Mouse (Mus musculus) brain, embryonic 14.5 days (tissue): ENCODE results near the gene Mpdu1. TPM values are rescaled to one million over a fixed set of nuclear protein-coding genes. Genes with fewer than 3 reads are reported as not detected.
"Not testable (repeated sequence)": the region's sequence is repeated elsewhere in the genome, so short reads cannot be mapped to it uniquely, and the experiment has no call there.

Experiments used
- DNase-seq: peaks from one replicate; pipeline ENCODE4 v3.0.0-alpha.2; 2011; ENCODE audit warnings: low read depth
- CTCF ChIP-seq: fragments of 200-500 bp; IDR thresholded peaks from 2 replicates; pipeline ENCODE4 v1.5.1; 2012; ENCODE audit warnings: inconsistent platforms, mild to moderate bottlenecking, moderate library complexity, borderline replicate concordance; ENCODE audit not compliant: insufficient read depth, insufficient read length; ENCODE audit errors: extremely low read depth
- POLR2A ChIP-seq: fragments of 200-500 bp; IDR thresholded peaks from 2 replicates; pipeline ENCODE4 v1.6.1; 2012; ENCODE audit warnings: mild to moderate bottlenecking, inconsistent platforms, borderline replicate concordance; ENCODE audit not compliant: poor library complexity, insufficient read depth, insufficient read length, severe bottlenecking; ENCODE audit errors: extremely low read depth
- polyA plus RNA-seq: library from polyadenylated mRNA; depleted of rRNA; stranded (reverse); fragments of >200 nt; gene quantifications from 2 replicates; pipeline ENCODE4 v1.2.3, GENCODE M21; 2012; rRNA removed

Gene Mpdu1
- 133 and 185 TPM in 2 replicates for polyA plus RNA-seq

- peak; percentile 99 for DNase-seq
- peak; percentile 87; the same call in 1 of the 2 replicates for TF ChIP-seq POLR2A
- TF ChIP-seq CTCF, result peak; percentile 44; the same call in 1 of the 2 replicates
These were observed at the start of gene Mpdu1 for GRCm38 (mm10) chr11:69662213-69662966. Gene Mpdu1 (minus strand): TSS chr11:69662642.

- TF ChIP-seq POLR2A, result no peak
- TF ChIP-seq CTCF, result no peak
- DNase-seq, result no peak
These were observed 48.6 kb upstream of the Mpdu1 start for GRCm38 (mm10) chr11:69711082-69711481.

GRCm38 (mm10) chr11:69710470-69710869, 48.0 kb upstream of the Mpdu1 start:
- DNase-seq, result no peak
- TF ChIP-seq POLR2A, result no peak
- no peak for TF ChIP-seq CTCF

- TF ChIP-seq POLR2A, result no peak
- no peak for TF ChIP-seq CTCF
- DNase-seq, result peak; percentile 35
These were observed 47.4 kb upstream of the Mpdu1 start for GRCm38 (mm10) chr11:69709554-69710446.

- TF ChIP-seq POLR2A (no peak), CTCF (no peak)
- DNase-seq, result no peak
These were observed 46.3 kb upstream of the Mpdu1 start for GRCm38 (mm10) chr11:69708614-69709265.

GRCm38 (mm10) chr11:69707873-69708381, 45.5 kb upstream of the Mpdu1 start:
- TF ChIP-seq CTCF (no peak), POLR2A (no peak)
- DNase-seq, result no peak

- DNase-seq, result no peak
These were observed 45.0 kb upstream of the Mpdu1 start for GRCm38 (mm10) chr11:69707480-69707847.

GRCm38 (mm10) chr11:69706775-69707479, 44.5 kb upstream of the Mpdu1 start:
- DNase-seq, result peak; percentile 62
- no peak for TF ChIP-seq CTCF
- TF ChIP-seq POLR2A, result no peak

More at GRCm38 (mm10) chr11:69707480-69707847, 45.0 kb upstream of the Mpdu1 start:
- no peak for TF ChIP-seq CTCF

GRCm38 (mm10) chr11:69704613-69705010, 42.2 kb upstream of the Mpdu1 start:
- TF ChIP-seq POLR2A, result no peak
- no peak for TF ChIP-seq CTCF
- DNase-seq, result no peak

- no peak for TF ChIP-seq POLR2A
- TF ChIP-seq CTCF, result no peak
- DNase-seq, result no peak
These were observed 41.6 kb upstream of the Mpdu1 start for GRCm38 (mm10) chr11:69703814-69704612.

- DNase-seq, result not testable (repeated sequence)
These were observed 40.9 kb upstream of the Mpdu1 start for GRCm38 (mm10) chr11:69703381-69703780.

- DNase-seq, result not testable (repeated sequence)
These were observed 40.4 kb upstream of the Mpdu1 start for GRCm38 (mm10) chr11:69702886-69703285.

- no peak for DNase-seq
- TF ChIP-seq POLR2A (no peak), CTCF (no peak)
These were observed 37.2 kb upstream of the Mpdu1 start for GRCm38 (mm10) chr11:69699595-69699994.
